Mouse (Mus musculus) hindbrain, postnatal 0 days (tissue): ENCODE data around the gene Smarcc2. TPM values are rescaled to one million over a fixed set of nuclear protein-coding genes. Genes with fewer than 3 reads are reported as not detected.

ENCODE experiments used
- ATAC-seq: fragments of 200-750 bp; cut with Nextera tagmentation; 2 replicates; pipeline ENCODE4 v1.8.0; 2017; ENCODE audit warnings: mild to moderate bottlenecking, moderate TSS enrichment, moderate library complexity
- DNase-seq: peaks from one replicate; pipeline ENCODE4 v3.0.0-alpha.2; 2015; ENCODE audit warnings: low spot score
- H3K27ac ChIP-seq: fragments of 300-500 bp; sonication (generic); 2 replicates; pipeline ENCODE4 v1.5.1; 2014; ENCODE audit warnings: mild to moderate bottlenecking
- H3K27me3 ChIP-seq: fragments of 300-500 bp; sonication (generic); 2 replicates; pipeline ENCODE4 v1.6.1; 2014; ENCODE audit warnings: low read length, mixed read lengths; ENCODE audit not compliant: insufficient read depth
- H3K36me3 ChIP-seq: fragments of 300-500 bp; sonication (generic); 2 replicates; pipeline ENCODE4 v1.6.1; 2014; ENCODE audit warnings: low read length, mixed read lengths; ENCODE audit not compliant: insufficient read depth
- H3K4me1 ChIP-seq: fragments of 300-500 bp; sonication (generic); 2 replicates; pipeline ENCODE4 v1.6.1; 2014; ENCODE audit warnings: antibody characterized with exemption, low read length, mixed read lengths; ENCODE audit not compliant: insufficient read depth
- H3K4me2 ChIP-seq: fragments of 300-500 bp; sonication (generic); 2 replicates; pipeline ENCODE4 v1.6.1; 2014; ENCODE audit warnings: low read depth, mild to moderate bottlenecking, low read length, moderate library complexity, mixed read lengths
- H3K4me3 ChIP-seq: fragments of 300-500 bp; sonication (generic); 2 replicates; pipeline ENCODE4 v1.5.1; 2014; ENCODE audit warnings: low read length
- H3K9ac ChIP-seq: fragments of 300-500 bp; sonication (generic); replicated peaks from 2 replicates; pipeline ENCODE4 v1.6.1; 2014; ENCODE audit warnings: mild to moderate bottlenecking, low read length, moderate library complexity, mixed read lengths
- H3K9me3 ChIP-seq: fragments of 300-500 bp; sonication (generic); 2 replicates; pipeline ENCODE4 v1.6.1; 2016; ENCODE audit warnings: low read length, mixed read lengths
- CTCF ChIP-seq: IDR thresholded peaks from 2 replicates; pipeline ENCODE4 v1.5.1; 2016; ENCODE audit warnings: antibody characterized with exemption, control low read depth, low read depth
- WGBS: fragments of 180-500 bp; shearing (Covaris S2); extraction: QIAGEN DNeasy Blood & Tissue Kit; methylation state at CpG from one replicate; pipeline ENCODE4 v1.1.7; 2014; 5-methylcytosine and 5-hydroxymethylcytosine counted together
- polyA plus RNA-seq: library from polyadenylated mRNA; unstranded; fragments of >200 nt; fragmentation: Nextera tagmentation; extraction: Ambion mirVana; gene quantifications from 2 replicates; pipeline ENCODE4 v1.2.1, GENCODE M21; 2015
- total RNA-seq: library from RNA; depleted of rRNA; stranded (reverse); fragments of >200 nt; gene quantifications from 2 replicates; pipeline ENCODE4 v1.2.3, GENCODE M21; 2014

The Smarcc2 gene
- total and polyA plus RNA-seq, 2 experiments from 2014 or later = 112 to 174 TPM

- H3K27me3 ChIP-seq = no peaks in the 10 kb centered on the region
- H3K4me2 ChIP-seq = no peak overlapping the region
- ATAC-seq (no peak), DNase-seq (no peak)
- no peak overlapping the region for H3K4me3 ChIP-seq
- no peaks in the 10 kb centered on the region for H3K9me3 ChIP-seq
- no peak for TF ChIP-seq CTCF
- H3K9ac ChIP-seq = no peak overlapping the region
- H3K4me1 ChIP-seq = no peaks in the 10 kb centered on the region
- H3K36me3 ChIP-seq = peaks cover 57% of the 10 kb centered on the region
- 95% methylated on average over 2 of the region's 2 CpGs for WGBS
- no peak overlapping the region for H3K27ac ChIP-seq
Observed at GRCm38 (mm10) chr10:128433417-128433816, 25.6 kb upstream of the Smarcc2 start.

- H3K4me2 ChIP-seq = no peak overlapping the region
- H3K36me3 ChIP-seq = peaks cover 51% of the 10 kb centered on the region
- no peaks in the 10 kb centered on the region for H3K4me1 ChIP-seq
- ATAC-seq = no peak
- no peak overlapping the region for H3K4me3 ChIP-seq
- DNase-seq = no peak
- no peaks in the 10 kb centered on the region for H3K9me3 ChIP-seq
- no peaks in the 10 kb centered on the region for H3K27me3 ChIP-seq
- peak overlapping the region; percentile 57; the same call in 1 of the 2 replicates for H3K27ac ChIP-seq
- WGBS = 85% methylated on average over 10 of the region's 10 CpGs
- no peak for TF ChIP-seq CTCF
- no peak overlapping the region for H3K9ac ChIP-seq
Observed at GRCm38 (mm10) chr10:128434681-128435080, 24.4 kb upstream of the Smarcc2 start.

DNA sequence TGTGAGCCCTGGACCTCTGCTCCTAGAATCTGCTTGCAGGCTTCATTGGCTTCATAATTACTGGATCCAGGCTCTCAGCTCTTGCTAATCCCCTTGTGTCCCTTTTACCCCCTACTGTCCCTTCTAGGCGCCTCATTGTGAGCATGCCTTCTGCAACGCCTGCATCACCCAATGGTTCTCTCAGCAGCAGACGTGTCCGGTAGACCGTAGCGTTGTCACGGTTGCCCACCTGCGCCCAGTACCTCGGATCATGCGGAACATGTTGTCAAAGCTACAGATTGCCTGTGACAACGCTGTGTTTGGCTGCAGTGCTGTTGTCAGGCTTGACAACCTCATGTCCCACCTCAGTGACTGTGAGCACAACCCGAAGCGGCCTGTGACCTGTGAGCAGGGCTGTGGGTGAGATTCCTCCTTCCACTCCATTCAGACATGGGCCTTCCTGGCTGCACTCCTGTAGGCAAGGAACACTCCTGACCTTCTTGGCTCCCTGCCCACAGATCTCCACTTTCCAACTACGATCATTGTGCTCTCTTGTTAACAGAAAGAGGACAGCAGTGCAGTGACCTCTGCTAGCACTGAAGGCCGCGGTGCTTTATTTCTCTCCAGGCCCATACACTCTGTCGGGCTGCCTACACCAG lies 23.7 kb upstream of the Smarcc2 start:
- no peak overlapping the region for H3K9ac ChIP-seq
- H3K27me3 ChIP-seq = no peaks in the 10 kb centered on the region
- H3K4me1 ChIP-seq = no peaks in the 10 kb centered on the region
- peaks cover 46% of the 10 kb centered on the region for H3K36me3 ChIP-seq
- no peak for DNase-seq
- peak; percentile 30; the same call in 1 of the 2 replicates for ATAC-seq
- 57% methylated on average over 17 of the region's 17 CpGs for WGBS
- no peak overlapping the region for H3K4me3 ChIP-seq
- H3K4me2 ChIP-seq = no peak overlapping the region
- TF ChIP-seq CTCF = no peak
- peak overlapping the region; percentile 57; the same call in 1 of the 2 replicates for H3K27ac ChIP-seq
- no peaks in the 10 kb centered on the region for H3K9me3 ChIP-seq

GRCm38 (mm10) chr10:128435873-128436272 lies 23.2 kb upstream of the Smarcc2 start:
- 78% methylated on average over 5 of the region's 5 CpGs for WGBS
- peak overlapping the region; percentile 57 for H3K27ac ChIP-seq
- no peak overlapping the region for H3K4me2 ChIP-seq
- H3K27me3 ChIP-seq = no peaks in the 10 kb centered on the region
- H3K4me3 ChIP-seq = no peak overlapping the region
- H3K4me1 ChIP-seq = no peaks in the 10 kb centered on the region
- DNase-seq (no peak), ATAC-seq (no peak)
- no peaks in the 10 kb centered on the region for H3K9me3 ChIP-seq
- TF ChIP-seq CTCF = no peak
- H3K36me3 ChIP-seq = peaks cover 44% of the 10 kb centered on the region
- no peak overlapping the region for H3K9ac ChIP-seq

DNA sequence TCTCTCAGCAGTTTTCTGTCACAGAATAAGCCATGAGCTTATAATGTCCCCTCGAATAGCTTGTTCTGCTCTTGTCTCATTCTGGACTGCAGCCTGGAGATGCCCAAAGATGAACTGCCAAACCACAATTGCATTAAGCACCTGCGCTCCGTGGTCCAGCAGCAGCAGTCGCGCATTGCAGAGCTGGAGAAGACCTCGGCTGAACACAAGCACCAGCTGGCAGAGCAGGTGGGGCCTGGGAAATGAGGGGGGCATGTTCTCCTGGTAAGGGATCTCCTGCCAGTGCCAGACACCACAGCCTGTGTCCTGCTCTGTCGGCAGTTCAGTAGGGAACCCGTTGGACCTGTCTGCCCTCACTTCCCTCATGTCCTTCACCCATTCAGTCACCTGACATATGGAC lies 22.7 kb upstream of the Smarcc2 start:
- H3K4me1 ChIP-seq = no peaks in the 10 kb centered on the region
- no peaks in the 10 kb centered on the region for H3K9me3 ChIP-seq
- H3K4me2 ChIP-seq = no peak overlapping the region
- 73% methylated on average over 8 of the region's 8 CpGs for WGBS
- H3K27me3 ChIP-seq = no peaks in the 10 kb centered on the region
- no peak overlapping the region for H3K9ac ChIP-seq
- peak overlapping the region; percentile 57; the same call in 1 of the 2 replicates for H3K27ac ChIP-seq
- H3K36me3 ChIP-seq = peaks cover 41% of the 10 kb centered on the region
- no peak for TF ChIP-seq CTCF
- DNase-seq (peak; percentile 42), ATAC-seq (no peak)
- no peak overlapping the region for H3K4me3 ChIP-seq

DNA sequence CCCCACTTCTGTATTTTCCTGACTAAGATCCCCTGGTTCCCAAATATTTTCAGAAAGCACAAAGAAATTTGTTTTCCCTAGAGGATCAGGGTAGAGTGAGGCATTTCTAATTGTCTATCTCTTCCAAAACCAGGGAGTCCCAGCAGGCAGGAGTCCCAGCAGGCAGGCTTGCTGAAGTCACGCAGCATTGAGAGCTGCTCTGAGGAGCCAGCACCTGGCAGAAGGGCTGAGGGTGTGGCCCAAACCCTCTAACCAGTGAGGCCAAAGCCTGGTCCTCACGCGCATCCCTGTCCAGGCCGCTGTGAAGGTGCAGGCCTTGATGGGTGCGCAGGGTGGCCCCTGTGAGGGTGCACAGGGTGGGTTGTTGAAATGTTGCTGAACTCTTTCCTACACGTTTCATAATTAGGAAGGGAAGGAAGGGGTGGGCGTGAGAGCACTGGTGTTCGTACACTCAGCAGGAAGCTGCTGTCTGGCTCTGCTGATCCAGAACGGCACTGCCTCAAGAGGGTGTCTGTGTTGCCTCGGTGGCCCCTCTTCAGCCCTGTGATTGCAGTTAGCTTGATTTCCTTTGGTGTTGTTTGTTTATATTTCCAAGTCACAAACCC lies 20.3 kb upstream of the Smarcc2 start:
- no peak overlapping the region for H3K9ac ChIP-seq
- peaks cover 41% of the 10 kb centered on the region for H3K36me3 ChIP-seq
- 76% methylated on average over 10 of the region's 10 CpGs for WGBS
- no peak overlapping the region; the same call in 1 of the 2 replicates for H3K27ac ChIP-seq
- ATAC-seq (no peak), DNase-seq (no peak)
- H3K27me3 ChIP-seq = no peaks in the 10 kb centered on the region
- H3K4me1 ChIP-seq = no peaks in the 10 kb centered on the region
- H3K4me3 ChIP-seq = no peak overlapping the region
- H3K9me3 ChIP-seq = no peaks in the 10 kb centered on the region
- no peak overlapping the region for H3K4me2 ChIP-seq
- TF ChIP-seq CTCF = no peak

GRCm38 (mm10) chr10:128440407-128440806 lies 18.6 kb upstream of the Smarcc2 start:
- no peaks in the 10 kb centered on the region for H3K27me3 ChIP-seq
- H3K4me3 ChIP-seq = no peak overlapping the region
- no peaks in the 10 kb centered on the region for H3K9me3 ChIP-seq
- 61% methylated on average over 10 of the region's 10 CpGs for WGBS
- peaks cover 38% of the 10 kb centered on the region for H3K36me3 ChIP-seq
- H3K4me2 ChIP-seq = no peak overlapping the region
- H3K4me1 ChIP-seq = no peaks in the 10 kb centered on the region
- ATAC-seq (no peak), DNase-seq (peak; percentile 63)
- H3K27ac ChIP-seq = no peak overlapping the region
- TF ChIP-seq CTCF = peak; percentile 68
- H3K9ac ChIP-seq = no peak overlapping the region
